Mouse (Mus musculus): ENCODE measurements around the gene Cipc.

The Cipc gene

DNA sequence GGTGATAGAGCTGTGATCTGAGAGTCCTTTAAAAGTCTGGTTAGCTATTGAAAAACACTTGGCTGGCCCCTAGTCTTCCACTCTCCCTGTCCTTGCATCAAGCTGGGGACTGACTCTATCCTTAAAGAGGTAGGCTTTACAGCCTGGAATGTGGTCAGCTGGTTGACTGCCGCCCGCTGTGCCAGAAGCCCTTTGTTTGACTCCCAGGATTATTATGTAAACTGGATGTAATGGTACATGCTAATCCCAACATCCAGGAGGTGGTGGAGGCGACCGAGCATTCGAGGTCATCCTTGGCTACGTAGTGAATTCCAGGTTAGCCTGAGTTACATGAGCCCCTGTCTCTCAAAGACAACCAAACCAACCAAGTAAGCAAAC lies 14.3 kb upstream of the Cipc start:
- no peak for DNase-seq

DNA sequence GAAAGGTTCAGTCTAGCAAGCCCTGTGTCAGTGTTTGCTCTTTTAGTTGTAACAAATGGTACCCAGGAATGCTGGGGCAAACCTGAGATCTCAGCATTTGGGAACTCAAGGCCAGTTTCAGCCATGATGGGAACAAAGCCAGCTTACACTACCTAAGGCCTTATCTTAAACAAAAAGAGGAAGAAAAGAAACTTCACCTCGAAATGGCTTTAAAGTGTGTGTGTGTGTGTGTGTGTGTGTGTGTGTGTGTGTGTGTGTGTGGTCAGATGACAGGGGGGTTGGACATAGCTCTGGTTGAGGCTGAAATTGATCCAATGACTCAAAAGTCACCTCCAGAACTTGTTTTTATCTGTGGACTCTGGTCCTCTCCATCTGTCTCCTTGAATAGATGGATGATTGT lies 12.1 kb upstream of the Cipc start:
- no peak for DNase-seq

DNA sequence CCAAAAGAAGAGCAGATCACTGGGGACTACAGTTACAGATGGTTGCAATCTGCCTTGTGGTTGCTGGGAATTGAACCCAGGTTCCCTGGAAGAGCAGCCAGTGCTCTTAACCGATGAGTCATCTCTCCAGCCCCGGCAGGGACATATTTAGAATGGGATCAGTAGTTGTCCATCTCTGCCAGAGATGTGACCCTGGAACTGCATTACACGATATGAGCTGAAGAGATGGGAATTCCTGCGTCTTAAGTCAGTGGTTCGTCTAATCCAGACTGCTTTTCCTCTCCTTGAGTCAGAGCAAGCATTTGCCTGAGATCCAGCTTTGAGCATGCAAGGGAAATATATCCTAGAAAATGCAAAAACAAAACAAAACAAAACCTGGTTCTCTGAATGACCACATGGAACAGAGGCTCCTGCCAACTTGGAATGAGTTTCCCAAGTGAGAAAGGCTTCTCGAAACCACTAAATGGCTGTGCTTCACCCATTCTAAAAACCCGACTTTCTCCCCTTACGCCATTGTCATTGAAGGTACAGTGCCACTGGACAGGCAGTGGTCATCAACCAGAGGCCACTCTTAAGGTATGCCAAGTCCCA lies 11.1 kb upstream of the Cipc start:
- DNase-seq = no peak

DNA sequence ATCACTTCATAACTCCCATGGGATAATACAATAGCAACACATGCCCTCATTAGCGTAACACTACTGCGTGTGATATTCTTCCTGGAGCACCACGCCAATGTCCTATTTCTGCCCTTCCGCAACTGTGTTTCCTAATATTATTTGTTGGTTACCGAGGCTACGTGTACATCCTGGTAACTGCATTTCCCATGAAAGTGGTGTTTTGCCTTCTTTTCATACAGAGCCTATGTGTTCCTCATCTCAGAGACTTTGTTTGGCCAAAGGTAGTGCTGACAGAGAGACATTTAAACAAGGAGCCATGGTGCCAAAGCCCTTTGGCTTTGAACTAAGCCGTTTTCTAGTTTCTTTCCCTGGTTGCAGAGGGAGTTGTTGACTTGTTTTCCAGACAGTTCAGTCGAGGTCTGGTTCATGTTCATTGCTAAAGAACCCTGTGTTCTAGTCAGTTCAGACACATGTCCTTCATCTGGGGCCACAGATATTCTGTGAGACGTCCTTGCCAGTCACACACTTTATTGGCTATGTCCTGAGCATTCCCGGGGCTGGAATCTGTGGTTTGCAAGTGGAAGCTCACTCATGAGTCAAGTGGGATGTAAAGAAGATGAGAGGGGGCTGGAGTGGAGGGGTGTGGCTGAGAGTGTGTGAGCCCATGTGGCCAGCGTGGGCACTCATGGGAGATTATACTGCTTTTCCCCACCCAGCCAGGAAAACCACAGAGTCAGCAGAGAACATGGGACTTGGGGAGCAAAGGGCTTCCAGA lies 10.1 kb upstream of the Cipc start:
- DNase-seq = no peak

- no peak for DNase-seq
These were observed 8.3 kb upstream of the Cipc start for GRCm38 (mm10) chr12:86938571-86938970.

- no peak for DNase-seq
These were observed 5.7 kb upstream of the Cipc start for GRCm38 (mm10) chr12:86941173-86941572.

DNA sequence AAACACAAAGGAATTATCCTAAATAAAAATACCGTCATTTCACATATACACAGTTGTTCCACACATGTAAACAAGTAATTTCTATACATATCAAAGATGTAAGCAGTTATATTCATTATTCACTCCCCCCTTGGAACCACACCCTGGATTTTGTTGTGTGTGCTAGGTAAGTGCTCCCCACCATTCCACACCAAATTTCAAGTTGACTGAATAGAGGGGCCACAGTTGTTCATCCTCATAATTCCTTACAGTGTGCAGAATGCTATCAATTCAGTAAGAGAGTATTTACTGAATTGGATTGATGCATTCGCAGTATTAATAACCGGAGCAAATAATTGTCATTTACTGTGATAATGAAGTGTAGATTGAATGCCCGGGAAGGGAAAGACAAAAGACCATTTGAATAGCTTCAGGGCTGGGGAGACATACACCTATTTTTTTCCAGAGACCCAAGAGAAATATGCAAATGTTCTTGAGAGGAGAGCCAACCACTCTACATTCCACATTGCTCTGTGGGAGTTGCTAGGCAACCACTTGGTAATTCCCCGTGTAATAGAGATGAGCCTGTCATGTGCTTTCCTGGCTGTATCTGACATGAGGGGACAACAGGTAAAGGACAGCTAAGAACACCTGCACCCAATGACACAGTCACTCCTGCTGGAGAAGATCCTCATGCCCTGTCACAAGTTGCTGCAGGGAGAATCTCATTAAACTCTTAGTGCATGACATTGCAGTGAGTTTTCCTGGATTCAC lies 4.9 kb upstream of the Cipc start:
- no peak for DNase-seq

GRCm38 (mm10) chr12:86943421-86943820 lies 3.4 kb upstream of the Cipc start:
- DNase-seq = no peak

GRCm38 (mm10) chr12:86945126-86945525 lies 1.7 kb upstream of the Cipc start:
- peak; percentile 74 for DNase-seq

- DNase-seq = no peak
These were observed 502 bp upstream of the Cipc start for GRCm38 (mm10) chr12:86946301-86946781.

DNA sequence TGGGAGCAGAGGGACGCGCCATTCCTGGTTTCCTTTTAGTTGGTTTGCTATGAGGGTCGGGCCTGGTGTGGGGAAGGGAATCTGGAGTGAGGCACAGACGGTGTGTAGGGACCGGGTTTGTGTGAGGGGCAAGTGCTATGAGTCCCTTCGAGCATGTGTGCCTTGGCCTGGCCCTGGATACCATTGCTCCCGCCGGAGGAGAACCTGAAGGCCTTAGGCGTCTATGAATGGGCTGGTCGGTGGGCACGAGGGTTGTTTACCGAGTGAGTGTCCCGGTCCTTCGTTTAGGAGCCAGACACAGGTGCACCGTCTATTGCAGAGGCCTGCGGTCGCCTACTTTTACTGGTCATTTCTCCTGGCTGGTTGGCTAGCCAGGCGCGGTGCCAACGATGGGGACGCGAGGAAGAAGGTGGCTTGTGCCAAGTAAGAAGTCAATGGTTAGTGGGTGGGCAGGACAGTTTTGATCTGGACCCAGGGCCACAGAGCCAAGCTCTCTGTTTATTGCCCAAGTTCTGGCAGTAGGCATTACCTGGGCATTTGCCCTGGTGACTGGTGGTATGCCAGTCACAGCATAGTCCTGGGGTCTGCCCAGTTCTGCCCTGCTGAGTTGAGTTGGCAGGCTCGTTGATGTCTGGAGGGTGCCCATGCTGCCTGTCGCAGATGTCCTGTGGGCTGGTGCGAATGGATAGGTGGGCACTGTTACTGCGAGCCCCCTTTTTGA lies 998 bp downstream of the Cipc start:
- no peak for DNase-seq

DNA sequence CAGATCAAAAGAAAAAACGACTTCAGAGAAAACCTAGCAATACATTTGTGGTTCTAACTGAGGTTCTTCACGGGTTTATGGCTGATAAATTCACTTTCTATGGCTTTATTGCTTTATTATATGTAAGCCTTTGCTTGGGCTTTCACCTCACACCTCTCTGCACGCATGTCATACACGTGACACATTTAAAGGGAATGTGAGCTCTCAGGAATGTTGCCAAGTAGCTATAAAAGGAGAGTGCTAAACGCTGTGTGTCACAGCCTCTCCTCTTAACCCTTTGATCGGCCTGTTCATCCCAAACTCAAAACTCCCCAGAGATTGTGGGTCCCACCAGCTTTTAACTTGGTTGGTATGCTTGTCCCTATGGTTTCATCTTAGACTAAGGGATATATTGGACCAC lies 1.8 kb downstream of the Cipc start:
- no peak for DNase-seq

DNA sequence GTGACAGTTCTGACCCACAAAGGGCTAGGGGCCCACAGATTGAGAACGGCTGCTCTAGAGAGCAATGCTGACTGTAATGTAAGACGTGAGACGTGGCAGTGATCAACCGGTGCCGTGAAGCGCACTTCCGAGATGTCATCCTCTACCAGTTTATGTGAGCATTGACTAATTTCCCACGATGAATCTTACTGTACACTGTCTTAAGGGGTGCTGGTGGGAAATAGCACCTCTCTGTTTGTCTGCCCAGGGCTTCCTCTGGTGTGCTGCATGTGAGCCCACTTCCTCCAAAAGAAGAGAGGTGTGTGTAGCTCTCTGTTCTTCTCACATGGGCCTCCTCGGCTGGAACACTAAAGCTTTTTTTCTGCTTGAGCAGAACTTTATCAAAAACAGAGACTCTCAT lies 2.7 kb downstream of the Cipc start:
- peak; percentile 58 for DNase-seq

DNA sequence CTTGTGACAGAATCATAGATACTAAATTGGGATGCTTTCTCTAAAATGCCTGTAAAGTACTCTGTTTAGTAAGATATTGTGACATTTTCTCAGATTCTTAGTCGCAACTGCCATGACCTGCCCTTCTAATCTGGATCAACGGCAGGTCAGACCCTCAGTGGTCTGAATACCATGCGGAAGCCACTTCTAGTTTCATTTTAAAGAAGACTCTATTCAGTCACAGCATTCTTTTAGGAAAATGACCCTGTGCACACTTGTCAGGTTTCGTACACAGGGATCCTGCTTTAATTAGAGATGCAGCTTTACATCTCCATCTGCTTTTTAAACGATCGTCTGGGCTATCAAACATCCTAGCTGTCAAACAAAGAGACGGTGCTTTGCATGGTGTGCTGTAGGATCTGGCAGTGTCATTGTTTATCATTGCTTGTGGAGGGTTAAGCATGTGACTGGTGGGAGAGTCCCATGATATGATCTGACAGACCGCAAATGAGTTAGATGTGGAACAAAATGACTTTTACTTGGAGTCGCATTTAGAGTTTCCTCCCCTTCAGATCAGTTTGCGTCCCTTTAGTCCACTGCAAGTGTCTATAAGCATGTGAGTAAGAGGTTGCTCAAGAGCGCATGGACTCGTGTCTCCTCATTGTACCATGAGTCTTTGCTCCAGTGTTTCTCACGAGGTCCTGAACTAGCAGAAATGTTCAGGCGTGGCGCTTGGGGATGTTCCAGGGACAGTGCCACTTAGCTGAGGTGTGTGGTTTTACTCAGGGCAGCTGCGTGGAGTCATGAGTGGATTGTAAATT lies 3.5 kb downstream of the Cipc start:
- DNase-seq = peak; percentile 25

- no peak for DNase-seq
These were observed 4.1 kb downstream of the Cipc start for GRCm38 (mm10) chr12:86950961-86951360.

DNA sequence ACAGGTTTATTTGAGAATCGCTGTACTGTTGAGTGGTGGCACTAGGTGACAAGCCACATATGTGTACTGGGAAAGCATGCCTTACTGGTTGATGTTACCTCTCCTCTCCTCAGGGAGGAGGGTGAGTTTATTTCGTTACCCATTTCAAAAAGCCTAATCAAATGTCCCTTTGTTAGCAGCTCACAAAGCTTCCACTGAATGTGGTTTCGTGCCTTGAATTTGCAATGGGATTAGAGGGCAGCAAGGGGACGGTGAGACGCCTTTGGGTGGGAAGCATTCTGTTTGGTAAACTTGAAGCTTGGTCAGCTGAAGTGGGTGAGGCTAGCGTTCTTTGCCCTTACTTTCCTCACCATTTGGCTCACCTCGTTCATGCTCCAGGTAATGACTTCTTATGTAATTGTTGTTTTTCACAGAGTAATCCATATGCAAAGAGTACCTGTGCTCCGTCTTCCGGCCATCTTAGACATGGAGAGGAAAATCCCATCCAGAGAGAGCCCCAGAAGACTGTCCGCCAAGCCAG lies 5.5 kb downstream of the Cipc start:
- no peak for DNase-seq

GRCm38 (mm10) chr12:86955894-86956293 lies 9.1 kb downstream of the Cipc start:
- DNase-seq = no peak

DNA sequence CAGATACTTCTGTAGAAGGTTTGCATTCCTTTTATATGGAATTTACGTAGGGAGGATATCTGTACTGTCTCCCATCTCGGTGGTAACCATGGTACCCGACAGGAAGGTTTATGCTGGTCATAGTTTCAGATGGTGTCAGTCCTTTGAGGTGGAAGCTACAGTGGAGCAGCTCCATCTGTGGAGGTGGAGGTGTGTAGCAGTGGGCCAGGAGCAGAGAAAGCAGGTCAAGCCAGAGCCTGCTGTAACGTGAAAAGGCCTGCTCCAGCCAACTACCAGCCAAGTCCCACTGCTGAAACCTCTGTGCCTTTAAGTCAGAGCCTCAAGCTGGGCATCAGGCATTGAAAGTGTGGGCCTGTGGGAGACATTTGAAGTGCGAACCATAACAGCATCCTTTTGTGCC lies 11.7 kb downstream of the Cipc start:
- DNase-seq = no peak

GRCm38 (mm10) chr12:86959661-86960060 lies 12.8 kb downstream of the Cipc start:
- no peak for DNase-seq

GRCm38 (mm10) chr12:86960138-86960537 lies 13.3 kb downstream of the Cipc start:
- DNase-seq = no peak

DNA sequence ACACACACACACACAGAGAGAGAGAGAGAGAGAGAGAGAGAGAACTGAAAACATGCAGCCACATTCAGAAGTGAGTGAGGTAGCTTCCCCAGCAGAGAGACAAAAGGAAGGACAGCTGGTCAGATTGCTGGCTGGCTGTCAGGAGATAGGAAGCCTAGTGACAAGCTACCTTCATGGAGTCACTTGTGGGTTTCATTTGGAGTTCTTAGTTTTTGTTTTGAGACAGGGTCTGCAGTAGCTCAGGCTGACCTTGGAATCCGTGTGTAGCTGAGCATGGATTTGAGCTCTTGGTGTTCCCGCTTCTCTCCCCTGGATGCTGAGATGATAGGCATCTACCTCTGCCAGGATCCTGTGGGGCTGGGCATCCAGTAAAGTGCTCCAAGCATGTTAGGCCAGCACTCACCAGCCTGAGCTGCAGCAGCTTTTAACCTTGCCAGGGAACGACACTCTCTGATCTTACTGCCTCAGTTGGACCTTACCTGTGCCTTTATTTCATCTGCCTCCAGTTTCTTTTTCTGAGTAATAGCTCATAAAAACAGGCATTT lies 14.0 kb downstream of the Cipc start:
- no peak for DNase-seq

All from thymus, postnatal 25 days (tissue).